Mouse (Mus musculus) limb, embryonic 12.5 days (tissue): ENCODE results near the gene Acbd4. TPM values are rescaled to one million over a fixed set of nuclear protein-coding genes. Genes with fewer than 3 reads are reported as not detected.
A peak's percentile ranks its signal among the peaks of the same experiment; 100 is the strongest.

Source experiments
- ATAC-seq: fragments of 200-750 bp; cut with Nextera tagmentation; 2 replicates; pipeline ENCODE4 v1.8.0; 2017; ENCODE audit warnings: low read depth, moderate TSS enrichment; ENCODE audit not compliant: insufficient number of reproducible peaks, insufficient read depth, low FRiP score, low TSS enrichment
- H3K27ac ChIP-seq: fragments of 300-500 bp; sonication (generic); 2 replicates; pipeline ENCODE4 v1.5.1; 2016; ENCODE audit warnings: mild to moderate bottlenecking, moderate library complexity
- H3K27me3 ChIP-seq: fragments of 300-500 bp; sonication (generic); 2 replicates; pipeline ENCODE4 v1.6.1; 2016; ENCODE audit warnings: mild to moderate bottlenecking, moderate library complexity
- H3K36me3 ChIP-seq: fragments of 300-500 bp; sonication (generic); 2 replicates; pipeline ENCODE4 v1.6.1; 2016; ENCODE audit warnings: mild to moderate bottlenecking, moderate library complexity
- H3K4me1 ChIP-seq: fragments of 300-500 bp; sonication (generic); replicated peaks from 2 replicates; pipeline ENCODE4 v1.6.1; 2016
- H3K4me2 ChIP-seq: fragments of 300-500 bp; sonication (generic); 2 replicates; pipeline ENCODE4 v1.6.1; 2016; ENCODE audit warnings: mild to moderate bottlenecking, moderate library complexity
- H3K4me3 ChIP-seq: fragments of 300-500 bp; sonication (generic); replicated peaks from 2 replicates; pipeline ENCODE4 v1.5.1; 2016; ENCODE audit warnings: mild to moderate bottlenecking
- H3K9ac ChIP-seq: fragments of 300-500 bp; sonication (generic); replicated peaks from 2 replicates; pipeline ENCODE4 v1.6.1; 2016; ENCODE audit warnings: mild to moderate bottlenecking, moderate library complexity
- H3K9me3 ChIP-seq: fragments of 300-500 bp; sonication (generic); 2 replicates; pipeline ENCODE4 v1.6.1; 2016; ENCODE audit warnings: mild to moderate bottlenecking, moderate library complexity
- WGBS: fragments of 180-500 bp; shearing (Covaris S2); methylation state at CpG from one replicate; pipeline ENCODE4 v1.1.7; 2016; 5-methylcytosine and 5-hydroxymethylcytosine counted together
- polyA plus RNA-seq: library from polyadenylated mRNA; unstranded; fragments of >200 nt; fragmentation: Nextera tagmentation; extraction: Ambion mirVana; gene quantifications from 2 replicates; pipeline ENCODE4 v1.2.1, GENCODE M21; 2016

The Acbd4 gene
- polyA plus RNA-seq, 1 experiment from 2014 or later = 8.1 TPM

GRCm38 (mm10) chr11:103093862-103094833 lies 7.3 kb upstream of the Acbd4 start:
- no peaks in the 10 kb centered on the region for H3K9me3 ChIP-seq
- no peak overlapping the region for H3K9ac ChIP-seq
- H3K4me3 ChIP-seq = no peak overlapping the region
- peaks cover 20% of the 10 kb centered on the region for H3K27me3 ChIP-seq
- H3K4me1 ChIP-seq = peaks cover 38% of the 10 kb centered on the region
- H3K36me3 ChIP-seq = no peaks in the 10 kb centered on the region
- no peak overlapping the region for H3K27ac ChIP-seq
- WGBS = 62% methylated on average over 20 of the region's 20 CpGs
- no peak overlapping the region for H3K4me2 ChIP-seq
- no peak for ATAC-seq

- Histone ChIP-seq H3K4me1 (peaks cover 40% of the 10 kb centered on the region), H3K9me3 (no peaks in the 10 kb centered on the region), H3K36me3 (no peaks in the 10 kb centered on the region), H3K27me3 (peaks cover 30% of the 10 kb centered on the region), H3K4me3 (no peak overlapping the region), H3K9ac (no peak overlapping the region), H3K4me2 (no peak overlapping the region), H3K27ac (no peak overlapping the region)
- 60% methylated on average over 9 of the region's 9 CpGs for WGBS
- no peak for ATAC-seq
These were observed 6.3 kb upstream of the Acbd4 start for GRCm38 (mm10) chr11:103095107-103095670.

- peaks cover 37% of the 10 kb centered on the region for H3K27me3 ChIP-seq
- no peak overlapping the region for H3K9ac ChIP-seq
- no peak for ATAC-seq
- H3K4me2 ChIP-seq = no peak overlapping the region
- no peaks in the 10 kb centered on the region for H3K36me3 ChIP-seq
- no peak overlapping the region for H3K27ac ChIP-seq
- peaks cover 40% of the 10 kb centered on the region for H3K4me1 ChIP-seq
- 86% methylated on average over 6 of the region's 6 CpGs for WGBS
- H3K9me3 ChIP-seq = no peaks in the 10 kb centered on the region
- H3K4me3 ChIP-seq = no peak overlapping the region
These were observed 5.7 kb upstream of the Acbd4 start for GRCm38 (mm10) chr11:103095801-103096200.

DNA sequence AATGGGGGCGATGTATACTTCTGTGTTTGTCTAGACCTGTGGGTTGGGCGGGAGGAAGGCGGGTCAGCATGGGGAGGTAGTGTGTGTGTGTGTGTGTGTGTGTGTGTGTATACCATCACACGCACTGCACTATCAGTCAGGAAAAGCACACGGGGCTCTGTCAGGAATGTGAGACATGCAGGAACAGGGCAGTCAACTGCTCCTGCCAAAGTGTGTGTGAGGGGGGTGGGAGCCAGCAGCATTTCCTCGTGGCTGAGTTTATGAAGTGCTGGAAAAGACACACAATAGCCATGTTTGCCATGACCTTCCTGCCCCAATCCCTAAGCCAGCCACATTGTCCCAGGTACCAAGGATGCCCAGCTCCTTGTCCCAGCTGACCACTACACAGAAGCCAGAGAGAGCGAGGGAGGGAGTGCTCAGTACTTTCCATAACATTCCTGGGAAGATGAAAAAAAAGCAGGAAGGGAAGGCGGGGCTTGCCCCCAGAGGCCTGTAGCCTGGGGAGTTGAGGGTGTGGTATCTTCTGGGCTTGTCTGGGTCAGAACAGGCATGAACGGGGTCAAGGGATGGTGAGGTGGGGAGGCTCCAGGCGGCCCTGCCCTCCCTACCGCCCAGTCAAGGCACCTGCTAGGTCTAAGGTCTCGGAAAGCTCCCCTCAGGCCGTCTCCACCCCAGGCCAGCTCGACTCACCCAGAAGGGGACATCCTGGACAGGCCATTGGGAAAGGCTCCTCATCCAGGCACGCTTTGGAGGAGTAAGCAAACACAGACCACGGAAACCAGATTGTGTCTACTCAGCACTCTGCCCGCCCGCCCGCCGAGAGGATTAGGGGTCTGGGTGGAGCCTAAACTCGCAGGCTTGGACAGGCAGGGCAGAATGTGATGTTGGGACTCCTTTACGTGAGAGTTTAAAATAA lies 4.2 kb upstream of the Acbd4 start:
- Histone ChIP-seq H3K4me3 (0 out of 2 replicates have a peak overlapping the region, but pooled peaks have one; percentile 13), H3K4me2 (peak overlapping the region; percentile 35), H3K9me3 (no peaks in the 10 kb centered on the region), H3K36me3 (no peaks in the 10 kb centered on the region), H3K27me3 (peaks cover 51% of the 10 kb centered on the region), H3K9ac (0 out of 2 replicates have a peak overlapping the region, but pooled peaks have one; percentile 9), H3K27ac (peak overlapping the region; percentile 50), H3K4me1 (peaks cover 50% of the 10 kb centered on the region)
- ATAC-seq = no peak
- WGBS = 24% methylated on average over 22 of the region's 22 CpGs

DNA sequence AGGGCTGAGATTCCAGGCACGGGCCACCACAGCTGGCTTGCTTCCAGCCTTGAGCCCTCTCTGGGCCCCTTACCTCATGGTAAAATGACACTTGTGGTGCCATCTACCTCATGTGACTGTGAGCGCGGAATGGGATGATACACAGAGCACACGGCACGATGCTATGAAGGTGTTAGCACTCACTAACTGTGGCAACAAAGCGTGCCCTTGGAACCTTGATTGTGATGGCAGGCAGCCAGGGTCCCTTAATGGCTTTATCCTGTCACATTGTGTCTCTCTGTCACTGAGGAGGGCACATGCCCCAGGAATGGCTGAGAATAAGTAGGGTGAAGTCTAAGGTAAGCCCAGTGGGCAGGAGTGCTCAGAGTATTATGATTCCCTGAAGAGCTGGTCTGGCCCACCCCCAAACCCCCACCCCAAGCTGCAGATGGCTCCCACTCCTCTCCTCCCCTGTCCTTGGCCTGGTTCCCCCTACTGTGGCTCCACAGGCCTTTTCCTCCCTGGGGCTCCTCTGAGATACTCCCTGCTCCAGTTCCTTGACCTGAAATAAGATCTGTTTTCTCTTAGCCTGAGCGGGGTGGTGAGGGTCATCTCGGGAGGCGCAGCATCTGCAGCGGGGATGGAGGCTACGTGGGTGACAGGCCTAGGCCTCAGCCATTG lies 2.8 kb upstream of the Acbd4 start:
- no peaks in the 10 kb centered on the region for H3K36me3 ChIP-seq
- H3K27me3 ChIP-seq = peaks cover 62% of the 10 kb centered on the region
- no peak overlapping the region for H3K4me3 ChIP-seq
- WGBS = 66% methylated on average over 11 of the region's 11 CpGs
- peaks cover 51% of the 10 kb centered on the region for H3K4me1 ChIP-seq
- no peak overlapping the region; the same call in 1 of the 2 replicates for H3K9ac ChIP-seq
- H3K27ac ChIP-seq = no peak overlapping the region
- no peak for ATAC-seq
- no peak overlapping the region for H3K4me2 ChIP-seq
- no peaks in the 10 kb centered on the region for H3K9me3 ChIP-seq

DNA sequence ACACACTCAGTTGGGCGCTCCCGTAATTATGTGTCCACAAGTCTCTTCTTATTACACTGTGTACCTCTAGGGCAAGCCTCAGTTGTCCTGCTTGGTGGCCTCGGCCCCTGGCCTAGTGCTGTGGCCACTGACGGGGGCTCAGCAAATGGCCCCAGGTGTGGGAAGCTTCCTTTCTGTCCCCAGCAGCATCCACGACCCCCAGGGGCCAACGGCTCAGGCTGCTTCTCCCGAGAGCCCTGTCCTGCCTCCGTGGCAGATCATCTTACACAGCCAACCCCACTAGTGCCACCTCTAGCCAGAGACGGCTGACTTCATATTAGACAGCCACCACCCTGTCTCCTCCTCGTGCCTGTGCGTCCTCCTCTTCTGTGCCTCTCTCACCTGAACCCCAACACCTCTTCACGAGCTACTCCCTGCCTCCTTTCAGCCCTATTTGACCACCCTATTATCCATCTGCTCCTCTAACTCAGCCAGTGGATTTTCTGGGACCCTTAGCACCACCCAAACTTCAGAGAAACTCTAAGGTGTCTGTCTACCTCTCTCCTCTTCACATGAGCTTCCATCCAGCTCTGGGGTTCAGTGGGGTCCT lies 2.0 kb upstream of the Acbd4 start:
- Histone ChIP-seq H3K9ac (no peak overlapping the region), H3K27ac (no peak overlapping the region), H3K4me2 (no peak overlapping the region), H3K4me1 (peaks cover 47% of the 10 kb centered on the region), H3K9me3 (no peaks in the 10 kb centered on the region), H3K36me3 (no peaks in the 10 kb centered on the region), H3K27me3 (peaks cover 70% of the 10 kb centered on the region), H3K4me3 (no peak overlapping the region)
- ATAC-seq = no peak
- WGBS = 46% methylated on average over 12 of the region's 12 CpGs

- Histone ChIP-seq H3K9me3 (no peaks in the 10 kb centered on the region), H3K4me2 (no peak overlapping the region), H3K27me3 (peaks cover 77% of the 10 kb centered on the region), H3K4me1 (peaks cover 38% of the 10 kb centered on the region), H3K4me3 (no peak overlapping the region), H3K36me3 (no peaks in the 10 kb centered on the region), H3K9ac (no peak overlapping the region), H3K27ac (no peak overlapping the region)
- WGBS = 69% methylated on average over 8 of the region's 8 CpGs
- ATAC-seq = no peak
These were observed 1.1 kb upstream of the Acbd4 start for GRCm38 (mm10) chr11:103100361-103100760.

DNA sequence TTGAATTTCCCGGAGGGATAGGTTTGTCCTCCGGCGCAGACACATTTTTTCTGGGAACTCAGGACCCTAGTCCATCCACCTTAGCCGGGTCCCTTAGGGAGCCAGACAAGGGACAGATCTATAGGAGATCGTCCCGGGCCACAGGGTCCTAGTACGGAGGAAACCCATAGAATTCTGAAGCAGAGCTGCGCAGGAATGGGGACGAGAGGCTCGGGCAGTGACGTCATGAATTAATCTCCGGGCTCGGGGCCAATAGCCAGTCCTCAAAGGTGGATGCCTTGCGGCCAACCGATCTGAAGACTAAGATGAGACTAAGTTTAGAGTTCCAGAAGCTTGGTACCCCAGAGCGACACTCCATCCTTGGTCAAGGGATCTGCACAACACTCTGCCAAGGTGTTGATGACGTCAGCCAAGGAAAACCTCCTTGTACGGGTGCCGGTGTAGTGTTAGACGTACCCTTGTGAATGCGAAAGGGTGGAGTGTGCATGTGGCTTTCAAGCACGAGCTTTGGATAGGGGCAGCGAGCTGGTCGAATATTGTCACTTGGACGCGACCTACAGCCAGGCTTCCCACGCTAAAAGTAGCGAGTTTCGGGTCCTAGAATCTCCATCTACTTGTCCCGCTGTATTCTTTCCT lies 502 bp downstream of the Acbd4 start:
- Histone ChIP-seq H3K4me2 (peak overlapping the region; percentile 85), H3K27me3 (peaks cover 72% of the 10 kb centered on the region), H3K9ac (peak overlapping the region; percentile 65), H3K27ac (no peak overlapping the region), H3K9me3 (no peaks in the 10 kb centered on the region), H3K4me3 (peak overlapping the region; percentile 63), H3K36me3 (no peaks in the 10 kb centered on the region), H3K4me1 (peaks cover 31% of the 10 kb centered on the region)
- WGBS = 3% methylated on average over 30 of the region's 30 CpGs
- peak; percentile 12; the same call in 1 of the 2 replicates for ATAC-seq

DNA sequence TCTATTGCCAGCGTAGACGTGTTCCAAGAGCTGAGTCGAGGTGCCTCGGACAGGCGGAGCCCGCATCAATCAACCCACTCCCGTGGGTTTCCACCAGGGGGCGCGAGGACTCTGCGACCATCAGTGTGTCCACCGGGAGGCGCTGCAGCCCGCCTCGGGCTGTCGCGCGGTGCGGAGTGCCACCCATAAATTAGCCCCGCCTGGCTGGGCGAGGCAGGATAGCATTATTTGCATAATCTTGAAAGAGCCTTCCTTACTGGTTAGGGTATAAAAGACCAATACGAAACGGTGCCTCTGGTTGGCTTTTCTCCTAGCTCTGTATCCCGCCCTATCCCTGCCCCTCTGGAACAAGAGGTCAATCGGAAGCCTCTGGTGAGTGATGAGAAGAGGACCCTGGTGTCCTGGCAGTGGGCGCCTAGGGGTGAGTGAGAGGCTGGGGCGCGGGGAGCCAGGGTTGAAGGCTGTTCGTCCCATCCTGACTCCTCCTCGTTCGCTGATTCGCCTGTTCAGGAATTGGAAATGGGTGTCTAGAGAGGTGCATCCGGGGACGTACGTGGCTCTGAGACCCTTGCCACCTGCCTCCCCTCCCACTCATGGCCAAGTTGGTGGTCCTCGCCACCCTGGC lies 1.4 kb downstream of the Acbd4 start:
- peak; percentile 76 for ATAC-seq
- peaks cover 67% of the 10 kb centered on the region for H3K27me3 ChIP-seq
- H3K9ac ChIP-seq = peak overlapping the region; percentile 42; the same call in 1 of the 2 replicates
- H3K9me3 ChIP-seq = no peaks in the 10 kb centered on the region
- no peaks in the 10 kb centered on the region for H3K36me3 ChIP-seq
- H3K27ac ChIP-seq = 0 out of 2 replicates have a peak overlapping the region, but pooled peaks have one; percentile 19
- WGBS = 2% methylated on average over 35 of the region's 35 CpGs
- H3K4me3 ChIP-seq = peak overlapping the region; percentile 63
- peak overlapping the region; percentile 85 for H3K4me2 ChIP-seq
- H3K4me1 ChIP-seq = peaks cover 22% of the 10 kb centered on the region
